Mouse (Mus musculus) hindbrain, embryonic 16.5 days (tissue): ENCODE data around the gene Zfand6. TPM values are rescaled to one million over a fixed set of nuclear protein-coding genes. Genes with fewer than 3 reads are reported as not detected.

Source experiments
- ATAC-seq: fragments of 200-750 bp; cut with Nextera tagmentation; 2 replicates; pipeline ENCODE4 v1.8.0; 2017; ENCODE audit warnings: moderate TSS enrichment, moderate library complexity
- H3K27ac ChIP-seq: fragments of 300-500 bp; sonication (generic); 2 replicates; pipeline ENCODE4 v1.5.1; 2014; ENCODE audit warnings: low read depth, mild to moderate bottlenecking, control low read depth, low read length, moderate library complexity
- H3K27me3 ChIP-seq: fragments of 300-500 bp; sonication (generic); replicated peaks from 2 replicates; pipeline ENCODE4 v1.6.1; 2014; ENCODE audit warnings: low read length; ENCODE audit not compliant: control insufficient read depth, insufficient read depth
- H3K36me3 ChIP-seq: fragments of 300-500 bp; sonication (generic); 2 replicates; pipeline ENCODE4 v1.6.1; 2014; ENCODE audit warnings: mild to moderate bottlenecking, low read length, moderate library complexity, mixed read lengths; ENCODE audit not compliant: control insufficient read depth, insufficient read depth
- H3K4me1 ChIP-seq: fragments of 300-500 bp; sonication (generic); 2 replicates; pipeline ENCODE4 v1.6.1; 2014; ENCODE audit warnings: low read depth, low read length; ENCODE audit not compliant: control insufficient read depth, insufficient read depth
- H3K4me2 ChIP-seq: fragments of 300-500 bp; sonication (generic); 2 replicates; pipeline ENCODE4 v1.6.1; 2014; ENCODE audit warnings: mild to moderate bottlenecking, low read length, control low read depth, moderate library complexity
- H3K4me3 ChIP-seq: fragments of 300-500 bp; sonication (generic); 2 replicates; pipeline ENCODE4 v1.5.1; 2014; ENCODE audit warnings: mild to moderate bottlenecking, low read length, control low read depth, moderate library complexity
- H3K9ac ChIP-seq: fragments of 300-500 bp; sonication (generic); 2 replicates; pipeline ENCODE4 v1.6.1; 2014; ENCODE audit warnings: low read depth, mild to moderate bottlenecking, control low read depth, low read length, moderate library complexity
- H3K9me3 ChIP-seq: fragments of 300-500 bp; sonication (generic); 2 replicates; pipeline ENCODE4 v1.6.1; 2014; ENCODE audit warnings: mild to moderate bottlenecking, low read length, moderate library complexity; ENCODE audit not compliant: control insufficient read depth
- WGBS: fragments of 180-500 bp; shearing (Covaris S2); extraction: QIAGEN DNeasy Blood & Tissue Kit; methylation state at CpG from one replicate; pipeline ENCODE4 v1.1.7; 2014; 5-methylcytosine and 5-hydroxymethylcytosine counted together
- polyA plus RNA-seq: library from polyadenylated mRNA; unstranded; fragments of >200 nt; fragmentation: Nextera tagmentation; extraction: Ambion mirVana; gene quantifications from 2 replicates; pipeline ENCODE4 v1.2.1, GENCODE M21; 2015

The Zfand6 gene
- polyA plus RNA-seq, 1 experiment from 2014 or later, result 170 TPM

DNA sequence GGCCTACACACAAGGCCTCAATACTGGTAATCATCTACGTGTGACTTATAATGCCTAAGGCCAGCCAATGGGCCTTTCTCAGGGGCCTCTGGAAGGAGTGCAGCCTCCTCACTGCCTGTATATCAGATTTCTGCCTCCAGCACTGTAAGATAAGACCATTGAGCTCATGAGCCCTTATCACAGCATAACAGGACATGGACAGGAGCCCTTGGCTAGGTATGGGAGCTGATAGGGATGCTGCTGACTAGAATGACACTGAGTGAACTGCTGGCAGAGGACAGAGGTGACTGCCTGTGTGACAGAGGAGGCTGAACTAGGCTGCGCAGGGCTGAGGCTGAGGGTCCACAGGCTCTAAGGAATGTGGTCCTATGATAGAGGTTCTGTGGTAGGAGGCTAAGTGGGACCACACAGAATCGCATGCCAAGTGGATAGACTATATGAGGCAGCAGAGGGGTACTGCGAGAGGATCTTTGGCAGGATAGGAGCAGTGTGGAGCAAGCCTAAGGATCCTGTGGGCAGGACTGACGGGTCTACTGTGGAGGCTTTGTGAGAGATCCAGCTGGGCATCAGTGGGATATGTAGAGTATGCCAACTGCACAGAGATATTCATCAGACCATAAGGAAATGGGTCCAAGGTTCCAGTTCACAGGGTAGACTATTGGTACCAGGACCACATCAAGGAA, 102.5 kb downstream of the Zfand6 start:
- WGBS, result 86% methylated on average over 5 of the region's 5 CpGs
- no peaks in the 10 kb centered on the region for H3K4me1 ChIP-seq
- H3K9ac ChIP-seq, result no peak overlapping the region
- ATAC-seq, result 0 out of 2 replicates have a peak, but pooled peaks have one; percentile 38
- H3K4me3 ChIP-seq, result no peak overlapping the region
- no peak overlapping the region for H3K27ac ChIP-seq
- H3K36me3 ChIP-seq, result no peaks in the 10 kb centered on the region
- no peaks in the 10 kb centered on the region for H3K9me3 ChIP-seq
- H3K27me3 ChIP-seq, result no peaks in the 10 kb centered on the region
- no peak overlapping the region for H3K4me2 ChIP-seq

DNA sequence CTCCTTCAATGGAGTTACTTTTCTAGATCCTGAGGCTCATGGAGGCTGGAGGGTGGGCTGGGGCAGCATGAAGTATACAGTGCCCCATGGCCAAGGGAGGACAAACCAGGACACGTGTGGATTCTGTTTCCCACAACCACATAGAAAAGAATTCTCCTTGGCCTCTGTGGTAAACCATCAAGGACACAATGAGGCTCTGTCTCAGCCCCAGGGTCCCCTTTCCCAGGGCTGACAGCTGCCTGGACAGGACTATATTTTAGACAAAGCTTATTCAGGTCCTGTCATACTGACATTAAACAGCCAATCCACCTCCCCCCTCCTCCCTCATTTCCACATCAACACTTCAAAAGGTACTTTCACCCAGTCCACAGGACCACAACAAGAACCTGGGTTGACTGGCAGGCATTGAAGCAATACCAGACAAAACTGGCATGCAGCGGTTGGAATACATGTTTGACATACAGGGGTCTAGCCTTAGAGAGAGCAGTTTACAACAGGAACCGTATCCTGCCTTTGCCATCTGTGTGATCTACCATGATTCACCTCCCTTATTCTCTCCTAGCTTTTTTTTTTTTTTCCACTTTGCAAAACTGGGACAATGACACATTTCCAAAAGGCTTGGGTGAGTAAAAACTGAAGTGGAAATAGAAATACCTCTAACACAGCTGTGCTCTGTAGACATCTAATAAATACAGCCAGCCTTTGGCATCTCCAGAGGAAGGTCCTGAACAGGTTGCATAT, 103.2 kb downstream of the Zfand6 start:
- H3K27me3 ChIP-seq, result no peaks in the 10 kb centered on the region
- no peaks in the 10 kb centered on the region for H3K9me3 ChIP-seq
- no peak overlapping the region for H3K4me2 ChIP-seq
- 53% methylated on average over 3 of the region's 3 CpGs for WGBS
- H3K4me3 ChIP-seq, result no peak overlapping the region
- H3K36me3 ChIP-seq, result no peaks in the 10 kb centered on the region
- no peak overlapping the region for H3K27ac ChIP-seq
- H3K9ac ChIP-seq, result no peak overlapping the region
- H3K4me1 ChIP-seq, result no peaks in the 10 kb centered on the region
- ATAC-seq, result peak; percentile 43; the same call in 1 of the 2 replicates

GRCm38 (mm10) chr7:84585086-84585485, 104.7 kb downstream of the Zfand6 start:
- Histone ChIP-seq H3K4me3 (no peak overlapping the region), H3K36me3 (no peaks in the 10 kb centered on the region), H3K27me3 (no peaks in the 10 kb centered on the region), H3K27ac (no peak overlapping the region), H3K9ac (no peak overlapping the region), H3K9me3 (no peaks in the 10 kb centered on the region), H3K4me2 (no peak overlapping the region), H3K4me1 (no peaks in the 10 kb centered on the region)
- WGBS, result 91% methylated on average over 4 of the region's 4 CpGs
- ATAC-seq, result no peak

DNA sequence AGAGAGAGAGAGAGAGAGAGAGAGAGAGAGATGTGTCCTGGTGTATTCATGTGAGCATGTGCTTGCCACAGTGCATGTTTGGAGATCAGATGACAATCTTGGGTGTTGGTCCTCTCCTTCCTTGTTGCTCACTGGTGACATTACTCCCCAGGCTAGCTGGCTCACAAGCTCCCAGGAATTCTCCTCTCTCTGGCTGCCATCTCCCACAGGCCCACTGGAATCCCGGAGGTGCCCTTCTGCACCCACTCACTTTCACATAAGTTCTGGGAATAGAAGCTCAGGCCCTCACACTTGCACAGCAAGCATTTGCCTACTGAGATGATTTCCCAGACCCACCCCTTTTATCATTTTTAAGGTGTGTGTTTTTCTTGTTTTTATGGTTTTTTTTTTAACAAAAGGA, 110.0 kb downstream of the Zfand6 start:
- H3K4me1 ChIP-seq, result no peaks in the 10 kb centered on the region
- no peak overlapping the region for H3K27ac ChIP-seq
- H3K4me3 ChIP-seq, result no peak overlapping the region
- WGBS, result 94% methylated on average over 1 of the region's 1 CpGs
- H3K4me2 ChIP-seq, result no peak overlapping the region
- no peaks in the 10 kb centered on the region for H3K36me3 ChIP-seq
- no peak for ATAC-seq
- no peaks in the 10 kb centered on the region for H3K27me3 ChIP-seq
- H3K9ac ChIP-seq, result no peak overlapping the region
- no peaks in the 10 kb centered on the region for H3K9me3 ChIP-seq

DNA sequence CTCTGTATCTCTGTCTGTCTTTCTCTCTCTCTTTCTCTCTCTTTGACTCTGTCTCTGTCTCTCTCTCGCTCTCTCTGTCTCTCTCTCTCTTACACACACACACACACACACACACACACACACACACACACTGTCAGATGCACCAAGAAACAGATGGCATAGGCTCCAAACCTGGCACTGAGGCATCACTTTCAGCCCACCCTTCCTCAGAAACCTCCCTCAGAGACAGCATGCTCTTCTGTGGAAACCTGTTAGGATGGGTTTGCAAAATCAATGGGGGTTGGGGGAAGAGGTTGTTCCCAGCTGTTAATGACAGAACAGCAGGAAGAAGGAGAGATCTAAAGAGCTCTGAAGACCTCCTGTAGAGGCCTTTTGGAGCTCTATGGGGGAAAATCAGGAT, 110.9 kb downstream of the Zfand6 start:
- Histone ChIP-seq H3K4me1 (no peaks in the 10 kb centered on the region), H3K27ac (no peak overlapping the region), H3K9me3 (no peaks in the 10 kb centered on the region), H3K9ac (no peak overlapping the region), H3K4me3 (no peak overlapping the region), H3K36me3 (no peaks in the 10 kb centered on the region), H3K27me3 (no peaks in the 10 kb centered on the region), H3K4me2 (no peak overlapping the region)
- 100% methylated on average over 1 of the region's 1 CpGs for WGBS
- ATAC-seq, result peak; percentile 17; the same call in 1 of the 2 replicates

DNA sequence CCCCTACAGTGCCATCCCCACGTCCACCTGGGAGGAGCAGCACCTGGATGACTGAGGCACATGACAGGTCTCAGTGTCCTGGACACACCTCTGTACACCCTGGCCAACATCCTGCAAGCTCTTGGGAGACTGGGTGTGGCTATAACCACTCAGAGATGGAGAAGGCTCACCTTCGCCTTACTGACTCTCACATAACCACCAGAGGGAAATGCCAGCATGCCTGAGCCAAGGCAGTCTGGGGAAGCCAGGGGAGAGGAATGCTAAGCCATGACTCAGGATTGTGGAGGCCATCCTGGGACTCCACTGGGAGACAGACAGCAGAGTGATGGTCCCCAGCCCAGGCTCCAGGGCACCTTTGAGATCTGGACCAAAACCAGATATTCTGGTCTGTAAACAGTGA, 112.7 kb downstream of the Zfand6 start:
- Histone ChIP-seq H3K9ac (no peak overlapping the region), H3K27me3 (no peaks in the 10 kb centered on the region), H3K4me1 (no peaks in the 10 kb centered on the region), H3K9me3 (no peaks in the 10 kb centered on the region), H3K27ac (no peak overlapping the region), H3K36me3 (no peaks in the 10 kb centered on the region), H3K4me3 (no peak overlapping the region), H3K4me2 (no peak overlapping the region)
- 89% methylated on average over 2 of the region's 2 CpGs for WGBS
- ATAC-seq, result no peak

- Histone ChIP-seq H3K9ac (no peak overlapping the region), H3K9me3 (no peaks in the 10 kb centered on the region), H3K27me3 (no peaks in the 10 kb centered on the region), H3K4me2 (no peak overlapping the region), H3K36me3 (no peaks in the 10 kb centered on the region), H3K4me1 (no peaks in the 10 kb centered on the region), H3K27ac (no peak overlapping the region), H3K4me3 (no peak overlapping the region)
- WGBS, result 67% methylated on average over 6 of the region's 6 CpGs
- ATAC-seq, result peak; percentile 42; the same call in 1 of the 2 replicates
These were observed 123.6 kb downstream of the Zfand6 start for GRCm38 (mm10) chr7:84566200-84566599.

GRCm38 (mm10) chr7:84564236-84564635, 125.5 kb downstream of the Zfand6 start:
- H3K27me3 ChIP-seq, result no peaks in the 10 kb centered on the region
- no peak overlapping the region for H3K27ac ChIP-seq
- H3K4me1 ChIP-seq, result no peaks in the 10 kb centered on the region
- H3K4me2 ChIP-seq, result no peak overlapping the region
- 83% methylated on average over 3 of the region's 3 CpGs for WGBS
- H3K9me3 ChIP-seq, result no peaks in the 10 kb centered on the region
- no peak for ATAC-seq
- no peak overlapping the region for H3K4me3 ChIP-seq
- no peaks in the 10 kb centered on the region for H3K36me3 ChIP-seq
- H3K9ac ChIP-seq, result no peak overlapping the region
